Mouse (Mus musculus) spleen, postnatal 0 days (tissue): ENCODE results near the gene Syncrip. TPM values are rescaled to one million over a fixed set of nuclear protein-coding genes. Genes with fewer than 3 reads are reported as not detected.

Experiments used
- polyA plus RNA-seq: library from polyadenylated mRNA; unstranded; fragments of >200 nt; fragmentation: Nextera tagmentation; extraction: Ambion mirVana; gene quantifications from 2 replicates; pipeline ENCODE4 v1.2.1, GENCODE M21; 2015

Syncrip gene
- 54.4 and 56.6 TPM in 2 replicates for polyA plus RNA-seq

GRCm38 (mm10) chr9:88482230-88482828 lies at the start of gene Syncrip:
TSS of gene Syncrip (minus strand) at chr9:88482574.

GRCm38 (mm10) chr9:88438555-88439237 lies 43.7 kb downstream of the Syncrip start, which contains the start of gene Snx14:
TSS of gene Snx14 (minus strand) at chr9:88438958.

Other genes with a start within 250 kb of the Syncrip start
- 1.3 and 1.6 TPM in 2 replicates for gene Nt5e, start 155.4 kb downstream of the Syncrip start, polyA plus RNA-seq
- gene Snx14, start 43.6 kb downstream of the Syncrip start, polyA plus RNA-seq, result 11.3 and 12.0 TPM in 2 replicates
- 0.25 TPM in 1 of 2 replicates, not detected in the other for gene Gm20537, start 26.0 kb downstream of the Syncrip start, polyA plus RNA-seq
- gene Zfp949, start 65.4 kb upstream of the Syncrip start, polyA plus RNA-seq, result 10.5 and 11.4 TPM in 2 replicates
- not detected in 2 replicates for gene Trim43a, start 98.3 kb upstream of the Syncrip start, polyA plus RNA-seq
- 34.2 and 35.9 TPM in 2 replicates for gene Mthfsl, start 237.7 kb upstream of the Syncrip start, polyA plus RNA-seq
- gene Bcl2a1d, start 249.3 kb upstream of the Syncrip start, polyA plus RNA-seq, result 2.7 and 3.1 TPM in 2 replicates